Mouse (Mus musculus) cerebellum, adult 2 months (tissue): ENCODE results near the gene Otx2.

Experiments
- CTCF ChIP-seq: fragments of 200-500 bp; IDR thresholded peaks from 2 replicates; pipeline ENCODE4 v1.5.1; 2011; ENCODE audit warnings: low read depth, mild to moderate bottlenecking, control low read depth, low read length, moderate library complexity, borderline replicate concordance; ENCODE audit not compliant: insufficient read depth
- POLR2A ChIP-seq: fragments of 200-500 bp; IDR thresholded peaks from 2 replicates; pipeline ENCODE4 v1.6.1; 2011; ENCODE audit warnings: low read length, control low read depth, borderline replicate concordance; ENCODE audit not compliant: insufficient read depth

GRCm38 (mm10) chr14:48631486-48631885 lies 42.1 kb downstream of the Otx2 start:
- no peak for TF ChIP-seq CTCF
- TF ChIP-seq POLR2A, result no peak
